Mouse (Mus musculus) E14TG2a.4 (cell line): Measurements from ENCODE around the gene Tpi1.
"Not testable (repeated sequence)": the region's sequence is repeated elsewhere in the genome, so short reads cannot be mapped to it uniquely, and the experiment has no call there.

ENCODE experiments used
- H3K27me3 ChIP-seq: 2 replicates; pipeline ENCODE4 v1.6.1; 2014; ENCODE audit warnings: low read length, control low read depth; ENCODE audit not compliant: insufficient read depth
- H3K36me3 ChIP-seq: 2 replicates; pipeline ENCODE4 v1.6.1; 2014; ENCODE audit warnings: low read length, control low read depth; ENCODE audit not compliant: insufficient read depth
- H3K4me1 ChIP-seq: replicated peaks from 2 replicates; pipeline ENCODE4 v1.6.1; 2014; ENCODE audit warnings: low read depth, low read length, control low read depth
- H3K4me3 ChIP-seq: replicated peaks from 2 replicates; pipeline ENCODE4 v1.5.1; 2014; ENCODE audit warnings: mild to moderate bottlenecking, low read length
- H3K9me3 ChIP-seq: 2 replicates; pipeline ENCODE4 v1.6.1; 2014; ENCODE audit warnings: low read length, control low read depth
- CTCF ChIP-seq: conservative IDR thresholded peaks from 2 replicates; pipeline ENCODE4 v1.5.1; 2014; ENCODE audit warnings: low read length
- NANOG ChIP-seq: IDR thresholded peaks from 2 replicates; pipeline ENCODE4 v1.6.1; 2014; ENCODE audit warnings: borderline replicate concordance, low read length, mixed read lengths
- POU5F1 ChIP-seq: IDR thresholded peaks from 2 replicates; pipeline ENCODE4 v1.6.1; 2014; ENCODE audit warnings: low read length, borderline replicate concordance

The Tpi1 gene

GRCm38 (mm10) chr6:124813496-124813895 lies 600 bp downstream of the Tpi1 start:
- H3K9me3 ChIP-seq = no peaks in the 10 kb centered on the region
- H3K36me3 ChIP-seq = peaks cover 79% of the 10 kb centered on the region
- H3K4me1 ChIP-seq = peaks cover 69% of the 10 kb centered on the region
- H3K4me3 ChIP-seq = peak overlapping the region; percentile 87
- H3K27me3 ChIP-seq = no peaks in the 10 kb centered on the region
- no peak for TF ChIP-seq POU5F1
- no peak for TF ChIP-seq NANOG
- TF ChIP-seq CTCF = no peak

- Histone ChIP-seq H3K36me3 (peaks cover 72% of the 10 kb centered on the region), H3K4me1 (peaks cover 68% of the 10 kb centered on the region), H3K9me3 (no peaks in the 10 kb centered on the region), H3K27me3 (no peaks in the 10 kb centered on the region), H3K4me3 (peak overlapping the region; percentile 87)
- no peak for TF ChIP-seq POU5F1
Observed at GRCm38 (mm10) chr6:124812848-124813247, 1.2 kb downstream of the Tpi1 start.

- TF ChIP-seq NANOG = no peak
- TF ChIP-seq CTCF = no peak
- no peak for TF ChIP-seq POU5F1
- peaks cover 71% of the 10 kb centered on the region for H3K4me1 ChIP-seq
- peak overlapping the region; percentile 87 for H3K4me3 ChIP-seq
- peaks cover 63% of the 10 kb centered on the region for H3K36me3 ChIP-seq
- H3K27me3 ChIP-seq = no peaks in the 10 kb centered on the region
- no peaks in the 10 kb centered on the region for H3K9me3 ChIP-seq
Observed at GRCm38 (mm10) chr6:124811701-124812560, 2.2 kb downstream of the Tpi1 start.

- no peaks in the 10 kb centered on the region for H3K9me3 ChIP-seq
- TF ChIP-seq CTCF (no peak), NANOG (no peak)
- peaks cover 77% of the 10 kb centered on the region for H3K4me1 ChIP-seq
- no peaks in the 10 kb centered on the region for H3K27me3 ChIP-seq
- peak overlapping the region; percentile 87 for H3K4me3 ChIP-seq
- peaks cover 57% of the 10 kb centered on the region for H3K36me3 ChIP-seq
Observed at GRCm38 (mm10) chr6:124811403-124811665, 2.8 kb downstream of the Tpi1 start.

- H3K27me3 ChIP-seq, H3K4me3 ChIP-seq, H3K9me3 ChIP-seq: not testable (repeated sequence)
- Histone ChIP-seq H3K4me1 (peaks cover 82% of the 10 kb centered on the region), H3K36me3 (peaks cover 52% of the 10 kb centered on the region)
Observed at GRCm38 (mm10) chr6:124810566-124811402, 3.3 kb downstream of the Tpi1 start.

GRCm38 (mm10) chr6:124809775-124810538 lies 4.1 kb downstream of the Tpi1 start:
- TF ChIP-seq POU5F1 = no peak
- TF ChIP-seq NANOG = no peak
- TF ChIP-seq CTCF = no peak

GRCm38 (mm10) chr6:124809052-124809774 lies 4.9 kb downstream of the Tpi1 start:
- Histone ChIP-seq H3K4me3 (peak overlapping the region; percentile 83), H3K27me3 (no peaks in the 10 kb centered on the region), H3K9me3 (no peaks in the 10 kb centered on the region), H3K36me3 (peaks cover 42% of the 10 kb centered on the region), H3K4me1 (peaks cover 78% of the 10 kb centered on the region)
- TF ChIP-seq POU5F1 (no peak), NANOG (no peak), CTCF (peak; percentile 12; the same call in 1 of the 2 replicates)

More at GRCm38 (mm10) chr6:124809775-124810538, 4.1 kb downstream of the Tpi1 start:
- Histone ChIP-seq H3K4me3 (peak overlapping the region; percentile 83), H3K4me1 (peaks cover 78% of the 10 kb centered on the region), H3K9me3 (no peaks in the 10 kb centered on the region), H3K36me3 (peaks cover 43% of the 10 kb centered on the region), H3K27me3 (no peaks in the 10 kb centered on the region)

GRCm38 (mm10) chr6:124808358-124809012 lies 5.6 kb downstream of the Tpi1 start, which contains the start of gene Spsb2:
Gene Spsb2 (plus strand): TSS chr6:124808661.
- H3K9me3 ChIP-seq = no peaks in the 10 kb centered on the region
- H3K36me3 ChIP-seq = peaks cover 42% of the 10 kb centered on the region
- H3K4me3 ChIP-seq = peak within 1 kb of the TSS; percentile 83
- no peaks in the 10 kb centered on the region for H3K27me3 ChIP-seq
- TF ChIP-seq NANOG = no peak
- TF ChIP-seq CTCF = no peak
- TF ChIP-seq POU5F1 = no peak
- peaks cover 82% of the 10 kb centered on the region for H3K4me1 ChIP-seq
